Mouse (Mus musculus) frontal cortex, postnatal 36 days (tissue): ENCODE data around the gene Gpr89.

Experiments used
- DNase-seq, 2 experiments: peaks; one replicate each; pipeline ENCODE4 v3.0.0; 2022; ENCODE audit warnings: low spot score in 2 of 2

Gpr89 gene

DNA sequence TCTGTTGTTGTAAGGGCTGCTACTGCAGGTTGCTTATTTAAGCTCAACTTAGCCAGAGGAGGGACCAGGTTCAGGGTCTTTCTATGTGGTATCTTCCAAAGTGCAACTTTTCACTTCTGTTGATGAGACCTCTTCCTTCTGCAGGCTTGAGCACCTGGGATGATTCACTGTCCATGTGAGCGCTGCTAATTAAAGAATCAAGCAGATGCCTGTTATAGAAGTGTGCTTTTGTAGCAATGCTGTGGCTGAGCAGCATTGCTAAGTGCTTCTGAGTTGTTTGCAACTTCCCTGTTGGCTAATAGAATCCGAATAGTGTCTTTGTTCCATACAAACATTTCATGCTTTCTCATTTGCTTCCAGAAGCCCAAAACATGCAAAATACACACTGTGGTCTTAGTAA lies 34.9 kb downstream of the Gpr89 start:
- DNase-seq: no peak

- DNase-seq: no peak
Measured at GRCm38 (mm10) chr3:96869091-96869490, 36.1 kb downstream of the Gpr89 start.

- DNase-seq: no peak
Measured at GRCm38 (mm10) chr3:96868566-96868965, 36.6 kb downstream of the Gpr89 start.

DNA sequence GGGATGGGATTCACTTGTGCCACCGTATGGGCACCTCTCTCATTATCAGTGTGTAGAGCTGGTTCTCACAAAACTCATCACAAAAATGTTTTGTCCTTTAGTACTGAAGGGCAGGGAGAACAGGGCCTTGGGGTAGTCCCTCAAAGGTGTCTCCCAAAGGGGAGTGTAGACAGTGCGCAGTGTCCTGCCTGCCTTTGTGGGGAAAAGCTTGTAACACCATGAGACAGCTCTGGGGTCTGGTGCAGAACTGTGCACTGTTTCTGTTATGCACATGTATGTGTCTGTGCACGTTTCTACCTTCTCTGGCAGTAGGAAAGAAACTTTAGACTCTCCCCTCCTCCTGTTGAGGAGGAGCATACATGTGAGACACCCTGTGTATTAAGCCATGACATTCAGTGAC lies 37.3 kb downstream of the Gpr89 start:
- no peak for DNase-seq

DNA sequence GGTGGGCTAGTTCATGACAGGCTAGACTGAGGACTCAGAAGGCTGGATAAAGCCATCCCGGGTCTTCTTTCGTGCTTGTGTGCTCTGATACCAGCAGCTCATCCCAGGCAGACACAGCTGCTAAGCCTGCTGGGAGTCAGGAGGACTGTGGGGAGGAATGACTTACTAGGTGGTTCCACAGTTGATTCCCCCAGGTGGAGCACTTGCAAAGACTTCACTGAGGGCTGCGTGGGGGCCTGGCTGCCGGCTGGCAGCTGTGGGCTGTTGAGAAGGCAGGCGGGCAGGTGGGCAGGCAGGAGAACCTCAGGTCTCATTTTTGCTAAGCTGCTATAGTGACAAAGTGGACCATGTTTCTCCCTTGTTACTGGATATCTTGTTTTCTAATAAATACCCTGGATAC lies 44.6 kb downstream of the Gpr89 start:
- no peak for DNase-seq

DNA sequence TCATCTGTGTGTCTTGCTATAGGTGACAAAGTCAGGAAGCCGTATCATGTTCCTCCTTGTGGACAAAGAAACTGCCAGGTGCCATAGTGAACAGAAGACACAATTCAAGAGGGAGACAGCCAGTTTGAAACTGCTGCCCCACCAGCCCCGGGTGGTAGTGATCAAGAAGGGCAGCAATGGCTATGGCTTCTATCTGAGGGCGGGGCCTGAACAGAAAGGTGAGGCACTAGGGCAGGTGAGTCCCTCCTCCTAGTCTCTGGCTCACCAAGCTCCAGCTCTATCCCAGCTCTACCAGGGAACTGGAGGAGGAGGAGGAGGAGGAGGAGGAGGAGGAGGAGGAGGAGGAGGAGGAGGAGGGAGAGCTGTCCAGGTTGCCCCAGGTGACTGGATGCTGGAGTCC lies 49.3 kb downstream of the Gpr89 start:
- DNase-seq: no peak

- no peak for DNase-seq
Measured at GRCm38 (mm10) chr3:96854376-96854775, 50.8 kb downstream of the Gpr89 start.

GRCm38 (mm10) chr3:96852561-96852960 lies 52.6 kb downstream of the Gpr89 start:
- no peak for DNase-seq

GRCm38 (mm10) chr3:96849168-96849727 lies 55.9 kb downstream of the Gpr89 start:
- DNase-seq: peak in 1 of 2 experiments; percentile 7

DNA sequence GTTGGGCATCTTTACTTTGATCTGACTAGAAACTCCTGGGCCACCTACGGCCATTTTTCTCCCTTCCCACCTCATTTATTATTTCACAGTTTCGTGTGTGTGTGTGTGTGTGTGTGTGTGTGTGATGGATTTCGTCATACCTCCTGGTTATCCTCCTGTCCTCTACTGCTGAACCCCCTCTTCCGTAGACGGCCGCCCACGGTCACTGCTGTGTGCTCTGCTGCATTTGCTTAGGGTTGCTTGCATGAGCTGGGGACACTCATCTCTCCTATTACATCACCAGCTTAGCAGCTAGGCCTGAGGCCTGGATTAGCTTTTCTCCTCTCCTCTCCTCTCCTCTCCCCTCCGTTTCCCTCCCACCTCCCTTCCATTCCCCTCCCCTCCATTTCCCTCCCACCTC lies 56.7 kb downstream of the Gpr89 start:
- DNase-seq: no peak

GRCm38 (mm10) chr3:96847661-96848060 lies 57.5 kb downstream of the Gpr89 start:
- DNase-seq: no peak

DNA sequence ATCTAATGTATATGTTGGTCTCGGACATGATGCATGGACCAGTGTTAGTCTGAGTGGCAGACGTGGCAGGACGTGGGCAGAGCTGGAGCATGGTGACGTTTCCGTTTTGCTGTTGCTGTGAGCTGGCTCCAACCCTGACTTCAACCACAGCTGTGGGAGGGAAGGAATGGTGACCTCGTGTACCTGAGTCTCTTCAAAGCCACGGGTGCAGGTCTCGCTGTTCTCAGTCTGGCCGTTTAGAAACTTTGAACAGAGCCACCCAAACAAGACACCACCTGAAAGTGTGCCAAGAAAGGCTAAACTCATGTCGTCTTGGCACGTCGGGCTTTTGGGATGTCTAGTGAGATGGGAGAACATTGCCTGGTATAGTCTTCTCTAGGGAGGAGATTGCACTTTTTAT lies 58.2 kb downstream of the Gpr89 start:
- DNase-seq: no peak

- DNase-seq: no peak
Measured at GRCm38 (mm10) chr3:96845806-96846205, 59.3 kb downstream of the Gpr89 start.

DNA sequence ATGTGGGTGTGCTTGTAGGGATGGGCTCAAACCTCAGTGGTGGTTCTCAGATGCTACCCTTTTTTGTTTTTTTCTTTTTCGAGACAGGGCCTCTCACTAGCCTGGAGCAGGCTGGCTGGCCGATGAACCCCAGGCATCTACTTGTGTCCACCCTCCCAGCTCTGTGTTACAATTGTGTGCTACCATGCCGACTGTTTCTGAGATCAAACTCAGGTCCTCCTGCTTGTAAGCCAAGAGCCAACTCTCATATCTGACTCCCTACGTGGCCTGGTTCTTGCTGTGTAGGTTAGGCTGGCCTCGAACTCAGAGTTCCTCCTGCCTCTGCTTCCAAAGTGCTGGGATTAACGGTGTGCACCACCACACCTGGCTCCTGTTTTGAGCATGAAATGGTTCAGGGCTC lies 60.0 kb downstream of the Gpr89 start:
- DNase-seq: no peak

DNA sequence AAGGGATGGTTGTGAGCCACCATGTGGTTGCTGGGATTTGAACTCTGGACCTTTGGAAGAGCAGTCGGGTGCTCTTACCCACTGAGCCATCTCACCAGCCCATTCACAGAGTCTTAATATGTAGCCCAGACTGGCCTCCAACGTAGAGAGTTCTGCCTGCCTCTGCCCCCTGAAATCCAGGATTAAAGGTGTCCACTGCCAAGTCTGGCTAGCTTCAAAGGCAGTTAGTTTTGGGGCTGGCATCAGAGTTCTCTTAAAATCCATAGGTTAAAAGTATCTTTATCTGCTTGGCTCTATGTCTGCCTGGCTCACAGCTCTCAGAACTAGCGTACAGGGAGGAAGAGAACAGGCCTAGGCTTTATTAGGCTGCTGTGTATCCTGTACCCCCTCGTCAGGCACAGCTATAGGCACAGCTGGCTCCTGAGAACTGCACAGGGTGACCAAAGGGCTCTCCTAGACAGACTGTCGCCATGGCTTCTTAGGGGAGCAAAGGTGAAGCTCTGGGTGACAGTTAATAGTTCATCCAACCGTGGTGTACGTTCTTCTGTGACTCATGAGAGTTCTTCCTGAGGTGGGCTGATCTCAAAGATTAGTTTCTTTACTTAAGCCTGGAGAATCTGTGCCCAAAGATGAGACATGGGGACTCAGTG lies 66.0 kb downstream of the Gpr89 start:
- no peak for DNase-seq

GRCm38 (mm10) chr3:96836414-96836813 lies 68.7 kb downstream of the Gpr89 start:
- no peak for DNase-seq

DNA sequence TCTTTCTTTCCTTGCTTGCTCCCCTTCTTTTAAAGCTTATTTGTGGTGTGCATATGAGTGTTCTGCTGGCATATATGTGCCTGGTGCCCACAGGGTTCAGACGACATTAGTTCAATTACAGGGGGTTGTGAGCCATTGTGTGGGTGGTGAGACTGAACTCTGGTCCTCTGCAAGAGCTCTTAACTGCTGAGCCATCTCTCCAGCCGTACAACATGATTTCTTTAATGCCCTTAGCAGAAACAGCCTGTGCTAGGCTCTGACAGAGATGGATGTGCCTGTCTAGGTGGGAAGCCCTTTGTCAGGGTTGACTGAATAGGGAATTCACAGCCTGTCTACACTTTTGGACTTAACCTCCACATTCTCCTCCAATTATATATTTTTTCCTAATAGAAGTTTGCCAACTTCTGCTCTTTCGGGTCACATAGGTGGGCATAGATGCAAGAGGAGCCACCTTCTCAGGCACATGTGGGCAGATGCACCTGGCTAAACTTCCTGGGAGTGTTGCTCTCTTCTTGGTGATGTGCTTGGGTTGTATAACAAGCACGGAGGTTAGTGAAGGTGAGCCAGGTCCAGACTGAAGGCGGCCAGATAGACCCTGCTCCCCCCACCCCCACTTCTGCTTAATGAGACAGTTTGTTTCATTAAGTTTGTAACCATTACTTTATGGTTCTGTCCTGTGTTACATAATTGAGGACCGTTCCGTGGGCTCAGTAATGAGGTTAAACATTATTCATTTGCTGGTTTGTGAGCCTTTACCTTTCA lies 70.4 kb downstream of the Gpr89 start:
- no peak for DNase-seq

DNA sequence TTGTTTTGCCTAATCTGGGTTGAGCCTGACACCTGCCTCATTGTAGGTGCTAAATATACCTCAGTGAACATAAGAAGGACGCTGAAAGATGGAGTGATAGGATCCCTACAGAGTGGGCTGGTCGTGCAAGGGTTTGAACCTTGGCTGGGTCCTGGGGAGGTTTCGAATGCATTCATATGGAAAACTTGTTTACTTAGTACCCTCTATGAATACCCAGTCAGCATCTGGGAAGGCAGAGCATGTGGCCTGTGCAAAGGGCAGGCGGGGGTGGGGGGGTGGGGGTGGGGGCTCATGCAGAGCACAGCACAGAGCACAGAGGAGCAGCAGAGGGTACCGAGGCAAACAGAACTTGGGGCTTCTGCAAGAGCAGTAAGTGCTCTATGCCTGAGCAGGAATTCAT lies 72.2 kb downstream of the Gpr89 start:
- no peak for DNase-seq

GRCm38 (mm10) chr3:96829856-96830255 lies 75.3 kb downstream of the Gpr89 start:
- no peak for DNase-seq

- no peak for DNase-seq
Measured at GRCm38 (mm10) chr3:96828984-96829383, 76.2 kb downstream of the Gpr89 start, which contains the start of the genes Pdzk1 and Cd160. TSS of gene Pdzk1 (plus strand) at chr3:96829284. TSS of gene Cd160 (minus strand) at chr3:96829351.

- DNase-seq: no peak
Measured at GRCm38 (mm10) chr3:96828308-96828864, 76.8 kb downstream of the Gpr89 start.

- no peak for DNase-seq
Measured at GRCm38 (mm10) chr3:96825261-96825660, 79.9 kb downstream of the Gpr89 start.

DNA sequence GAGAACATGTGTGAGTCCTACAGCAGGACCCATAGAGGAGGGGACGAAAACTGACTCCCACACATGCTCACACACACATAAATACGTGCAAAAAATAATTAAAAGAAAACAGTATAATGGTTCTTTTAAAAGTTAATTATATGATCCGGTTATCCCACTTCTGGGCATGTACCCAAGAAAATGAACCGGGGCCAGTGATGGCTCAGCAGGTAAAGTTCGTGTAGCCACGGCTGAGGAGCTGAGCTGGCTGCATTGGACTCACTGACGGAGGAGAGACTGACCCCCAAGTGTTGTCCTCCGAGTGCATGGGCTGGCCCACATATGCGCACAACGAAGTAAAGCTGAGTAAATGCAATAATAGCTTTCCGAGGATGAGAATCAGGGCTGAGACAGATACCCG lies 80.5 kb downstream of the Gpr89 start:
- no peak for DNase-seq
